Mouse (Mus musculus) forebrain, embryonic 11.5 days (tissue): ENCODE data around the gene Rasal2. TPM values are rescaled to one million over a fixed set of nuclear protein-coding genes. Genes with fewer than 3 reads are reported as not detected.

Experiments
- ATAC-seq: fragments of 200-750 bp; cut with Nextera tagmentation; replicated peaks from 2 replicates; pipeline ENCODE4 v1.8.0; 2017; ENCODE audit warnings: moderate TSS enrichment; ENCODE audit not compliant: low FRiP score
- DNase-seq: peaks from one replicate; pipeline ENCODE4 v3.0.0-alpha.2; 2017; ENCODE audit warnings: low spot score
- H3K27ac ChIP-seq: fragments of 300-500 bp; sonication (generic); 2 replicates; pipeline ENCODE4 v1.5.1; 2014; ENCODE audit warnings: low read depth, low read length
- H3K27me3 ChIP-seq: fragments of 300-500 bp; sonication (generic); 2 replicates; pipeline ENCODE4 v1.6.1; 2014; ENCODE audit warnings: mild to moderate bottlenecking, low read length, mixed read lengths; ENCODE audit not compliant: control insufficient read depth, insufficient read depth
- H3K36me3 ChIP-seq: fragments of 300-500 bp; sonication (generic); 2 replicates; pipeline ENCODE4 v1.6.1; 2014; ENCODE audit warnings: mild to moderate bottlenecking, low read length, moderate library complexity, mixed read lengths; ENCODE audit not compliant: control insufficient read depth, insufficient read depth
- H3K4me1 ChIP-seq: fragments of 300-500 bp; sonication (generic); replicated peaks from 2 replicates; pipeline ENCODE4 v1.6.1; 2014; ENCODE audit warnings: low read length, mixed read lengths; ENCODE audit not compliant: control insufficient read depth, insufficient read depth
- H3K4me2 ChIP-seq: fragments of 300-500 bp; sonication (generic); 2 replicates; pipeline ENCODE4 v1.6.1; 2014; ENCODE audit warnings: low read depth, mild to moderate bottlenecking, low read length, moderate library complexity, mixed read lengths; ENCODE audit not compliant: severe bottlenecking
- H3K4me3 ChIP-seq: fragments of 300-500 bp; sonication (generic); 2 replicates; pipeline ENCODE4 v1.5.1; 2014; ENCODE audit warnings: low read depth, low read length
- H3K9ac ChIP-seq: fragments of 300-500 bp; sonication (generic); 2 replicates; pipeline ENCODE4 v1.6.1; 2014; ENCODE audit warnings: low read length
- H3K9me3 ChIP-seq: fragments of 300-500 bp; sonication (generic); 2 replicates; pipeline ENCODE4 v1.6.1; 2016; ENCODE audit warnings: low read length, mixed read lengths; ENCODE audit not compliant: control insufficient read depth
- WGBS: fragments of 180-500 bp; shearing (Covaris S2); extraction: QIAGEN DNeasy Blood & Tissue Kit; methylation state at CpG from one replicate; pipeline ENCODE4 v1.1.7; 2014; 5-methylcytosine and 5-hydroxymethylcytosine counted together
- polyA plus RNA-seq: library from polyadenylated mRNA; unstranded; fragments of >200 nt; fragmentation: Nextera tagmentation; extraction: Ambion mirVana; gene quantifications from 2 replicates; pipeline ENCODE4 v1.2.1, GENCODE M21; 2014

The Rasal2 gene
- polyA plus RNA-seq, 1 experiment from 2014 or later: 15.4 TPM

DNA sequence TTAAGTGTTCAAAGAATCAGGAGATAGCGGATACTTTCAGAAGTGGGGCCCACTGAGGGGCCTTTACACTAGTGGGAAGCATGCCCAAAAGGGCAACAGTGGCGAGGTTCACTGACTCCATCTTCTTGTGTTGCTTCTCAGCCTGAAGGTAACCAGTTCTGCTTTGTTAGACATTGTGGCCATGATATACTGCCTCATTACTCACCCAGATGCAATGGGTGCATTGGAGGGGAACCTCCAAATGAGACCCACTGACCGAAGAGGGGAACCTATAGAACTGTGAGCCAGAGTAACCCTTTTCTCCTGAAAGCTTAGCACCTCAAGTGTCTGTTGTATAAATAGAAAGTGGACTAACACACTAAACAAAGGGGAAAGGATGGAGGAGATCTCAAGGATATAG is 116.5 kb downstream of the Rasal2 start:
- Histone ChIP-seq H3K27me3 (no peaks in the 10 kb centered on the region), H3K9ac (no peak overlapping the region), H3K9me3 (no peaks in the 10 kb centered on the region), H3K27ac (no peak overlapping the region), H3K36me3 (no peaks in the 10 kb centered on the region), H3K4me2 (no peak overlapping the region), H3K4me3 (no peak overlapping the region), H3K4me1 (no peaks in the 10 kb centered on the region)
- no peak for ATAC-seq
- no peak for DNase-seq
- 92% methylated on average over 3 of the region's 3 CpGs for WGBS

GRCm38 (mm10) chr1:157290173-157290572 is 122.2 kb downstream of the Rasal2 start:
- no peak overlapping the region for H3K27ac ChIP-seq
- DNase-seq: no peak
- 87% methylated on average over 2 of the region's 2 CpGs for WGBS

GRCm38 (mm10) chr1:157289251-157289650 is 123.1 kb downstream of the Rasal2 start:
- Histone ChIP-seq H3K9ac (no peak overlapping the region), H3K27me3 (no peaks in the 10 kb centered on the region), H3K36me3 (no peaks in the 10 kb centered on the region), H3K9me3 (no peaks in the 10 kb centered on the region), H3K4me2 (no peak overlapping the region), H3K4me1 (no peaks in the 10 kb centered on the region), H3K27ac (no peak overlapping the region), H3K4me3 (no peak overlapping the region)
- 86% methylated on average over 2 of the region's 2 CpGs for WGBS
- ATAC-seq (no peak), DNase-seq (no peak)

More at GRCm38 (mm10) chr1:157290173-157290572, 122.2 kb downstream of the Rasal2 start:
- Histone ChIP-seq H3K9ac (no peak overlapping the region), H3K4me1 (no peaks in the 10 kb centered on the region), H3K4me2 (no peak overlapping the region), H3K9me3 (no peaks in the 10 kb centered on the region), H3K27me3 (no peaks in the 10 kb centered on the region), H3K4me3 (no peak overlapping the region), H3K36me3 (no peaks in the 10 kb centered on the region)
- no peak for ATAC-seq

DNA sequence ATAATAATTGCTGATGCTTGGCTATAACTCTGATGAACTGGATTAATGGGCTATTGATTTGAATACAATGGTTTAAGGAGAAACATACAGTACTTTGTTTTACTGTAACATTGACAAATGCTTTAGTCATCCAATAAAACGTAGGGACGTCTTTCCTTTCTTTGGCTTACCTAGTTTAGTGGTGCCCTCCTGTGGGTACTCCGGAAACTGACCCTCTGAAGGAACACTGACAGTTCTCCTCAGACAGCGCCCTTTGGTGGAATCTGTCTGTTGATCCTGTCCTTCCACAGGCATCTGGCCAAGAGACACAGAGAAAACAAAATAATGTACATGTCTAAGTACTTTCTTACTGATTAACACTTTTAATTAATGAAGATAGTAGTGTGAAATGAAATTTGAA is 125.8 kb downstream of the Rasal2 start:
- H3K4me1 ChIP-seq: no peaks in the 10 kb centered on the region
- no peaks in the 10 kb centered on the region for H3K36me3 ChIP-seq
- H3K4me3 ChIP-seq: no peak overlapping the region
- no peak for ATAC-seq
- H3K27ac ChIP-seq: no peak overlapping the region
- DNase-seq: peak; percentile 58
- H3K27me3 ChIP-seq: no peaks in the 10 kb centered on the region
- H3K9me3 ChIP-seq: no peaks in the 10 kb centered on the region
- 17% methylated on average over 4 of the region's 4 CpGs for WGBS
- H3K4me2 ChIP-seq: no peak overlapping the region
- H3K9ac ChIP-seq: no peak overlapping the region

DNA sequence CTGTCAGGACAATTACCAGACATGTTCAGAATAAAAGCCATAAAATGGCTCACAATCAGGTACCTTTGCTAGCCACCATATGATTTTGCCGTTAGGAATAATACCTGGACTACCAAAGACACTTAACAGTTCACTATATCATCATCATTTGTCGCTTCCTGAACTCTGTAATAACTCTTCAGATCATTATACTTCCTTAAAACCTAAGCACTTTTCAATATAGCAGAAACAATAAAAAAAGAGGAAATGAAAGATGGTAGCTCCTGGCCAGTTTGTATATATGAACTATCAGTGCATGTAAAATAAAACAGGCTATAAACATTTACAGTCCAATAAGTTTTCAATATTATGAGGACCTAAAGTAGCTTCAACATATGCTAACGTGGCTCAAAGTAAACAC is 127.0 kb downstream of the Rasal2 start:
- ATAC-seq (no peak), DNase-seq (no peak)
- Histone ChIP-seq H3K27ac (no peak overlapping the region), H3K9me3 (no peaks in the 10 kb centered on the region), H3K9ac (no peak overlapping the region), H3K27me3 (no peaks in the 10 kb centered on the region), H3K36me3 (no peaks in the 10 kb centered on the region), H3K4me3 (no peak overlapping the region), H3K4me2 (no peak overlapping the region), H3K4me1 (no peaks in the 10 kb centered on the region)
- WGBS: 90% methylated on average over 3 of the region's 3 CpGs

DNA sequence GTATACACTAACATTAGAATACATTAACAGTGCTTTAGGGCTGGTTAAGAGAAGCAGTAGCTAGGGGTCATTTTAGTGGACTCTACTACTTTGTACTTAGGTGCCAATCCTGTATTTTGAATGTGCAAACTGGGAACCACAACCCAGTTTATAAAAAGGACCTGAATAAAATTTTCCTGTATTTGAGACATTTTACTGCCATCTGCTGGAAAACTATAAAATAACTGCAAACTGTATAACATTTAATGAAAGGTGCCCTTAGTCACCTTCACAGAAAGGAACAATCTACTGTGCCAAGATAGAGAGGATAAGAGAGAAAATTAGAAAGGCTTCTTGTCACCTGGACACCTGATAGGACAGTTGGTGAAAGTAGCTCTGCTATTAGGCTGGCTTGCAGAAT is 131.6 kb downstream of the Rasal2 start:
- no peak for DNase-seq

GRCm38 (mm10) chr1:157275672-157276307 is 136.6 kb downstream of the Rasal2 start:
- Histone ChIP-seq H3K27ac (no peak overlapping the region), H3K4me2 (no peak overlapping the region), H3K9me3 (no peaks in the 10 kb centered on the region), H3K27me3 (no peaks in the 10 kb centered on the region), H3K4me1 (no peaks in the 10 kb centered on the region), H3K36me3 (no peaks in the 10 kb centered on the region), H3K4me3 (no peak overlapping the region), H3K9ac (no peak overlapping the region)
- DNase-seq (no peak), ATAC-seq (no peak)
- WGBS: 86% methylated on average over 4 of the region's 4 CpGs

More for the DNA sequence above, 131.6 kb downstream of the Rasal2 start:
- H3K9me3 ChIP-seq: no peaks in the 10 kb centered on the region
- no peak overlapping the region for H3K9ac ChIP-seq
- no peaks in the 10 kb centered on the region for H3K4me1 ChIP-seq
- H3K4me3 ChIP-seq: no peak overlapping the region
- H3K4me2 ChIP-seq: no peak overlapping the region
- no peak overlapping the region for H3K27ac ChIP-seq
- ATAC-seq: no peak
- H3K36me3 ChIP-seq: no peaks in the 10 kb centered on the region
- no peaks in the 10 kb centered on the region for H3K27me3 ChIP-seq

GRCm38 (mm10) chr1:157267894-157268293 is 144.5 kb downstream of the Rasal2 start:
- Histone ChIP-seq H3K4me2 (no peak overlapping the region), H3K9me3 (no peaks in the 10 kb centered on the region), H3K4me1 (no peaks in the 10 kb centered on the region), H3K27ac (no peak overlapping the region), H3K27me3 (no peaks in the 10 kb centered on the region), H3K4me3 (no peak overlapping the region), H3K36me3 (no peaks in the 10 kb centered on the region), H3K9ac (no peak overlapping the region)
- DNase-seq (no peak), ATAC-seq (no peak)
- 87% methylated on average over 3 of the region's 3 CpGs for WGBS

DNA sequence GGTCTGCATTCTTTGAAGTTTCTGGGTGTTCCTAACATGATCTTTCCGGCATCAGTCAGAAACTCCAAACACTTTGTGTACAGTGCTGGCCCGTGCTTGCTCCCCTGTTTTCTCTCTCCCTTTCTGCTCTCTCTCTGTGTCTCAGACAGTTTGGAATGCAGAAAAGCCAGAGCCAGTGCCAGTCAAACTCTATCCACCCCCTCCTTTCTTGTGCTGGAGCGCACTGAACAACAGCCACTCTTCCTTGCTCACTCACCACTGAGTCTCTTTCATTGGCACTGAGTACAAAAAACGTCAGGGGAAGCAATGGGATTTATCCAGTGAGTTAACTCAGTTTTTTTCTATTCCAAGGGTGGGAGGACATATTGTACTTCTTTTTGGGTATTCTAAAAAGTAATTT is 155.8 kb downstream of the Rasal2 start:
- no peaks in the 10 kb centered on the region for H3K9me3 ChIP-seq
- no peak overlapping the region for H3K4me3 ChIP-seq
- H3K4me2 ChIP-seq: no peak overlapping the region
- peak; percentile 93 for ATAC-seq
- H3K27ac ChIP-seq: 0 out of 2 replicates have a peak overlapping the region, but pooled peaks have one; percentile 41
- no peaks in the 10 kb centered on the region for H3K27me3 ChIP-seq
- peaks cover 3% of the 10 kb centered on the region; the same call in 1 of the 2 replicates for H3K4me1 ChIP-seq
- no peaks in the 10 kb centered on the region for H3K36me3 ChIP-seq
- no peak overlapping the region for H3K9ac ChIP-seq
- WGBS: 13% methylated on average over 4 of the region's 4 CpGs
- peak; percentile 53 for DNase-seq
